ENCODE assay signal across 28 mouse cellular contexts in genomic region chr15:92788036-92788435, GRCm38 (mm10).
DNase-seq lines count a peak whose midpoint lies in the region; ATAC-seq lines count a peak whose summit lies in the region.
"Had no signal": no experiment of that assay in that cellular context is flagged by ENCODE, and none has a peak within 500 bp of the region (broad histone marks: within the 10 kb centered on the region; RNA-seq: fewer than 3 reads in every experiment).

No protein-coding gene starts in this region.

- no peaks in the 10 kb centered on the region for H3K36me3 ChIP-seq in hindbrain, embryonic 14.5 days (replicated peaks; ENCODE audit: control insufficient read depth, insufficient read depth)
- H3K36me3 ChIP-seq in hindbrain, embryonic 10.5 days = no peaks in the 10 kb centered on the region
- H3K36me3 ChIP-seq in midbrain, embryonic 15.5 days (replicated peaks) = no peaks in the 10 kb centered on the region
- no peaks in the 10 kb centered on the region for H3K36me3 ChIP-seq in midbrain, embryonic 11.5 days (ENCODE audit: control insufficient read depth, insufficient read depth, low read length)
- H3K36me3 ChIP-seq in embryonic facial prominence, embryonic 10.5 days (replicated peaks) = no peaks in the 10 kb centered on the region
- H3K36me3 ChIP-seq: embryonic facial prominence, embryonic 12.5 days; forebrain, embryonic 10.5 days; forebrain, embryonic 15.5 days; heart, embryonic 10.5 days; heart, embryonic 15.5 days; kidney, embryonic 15.5 days; limb, embryonic 12.5 days; liver, embryonic 15.5 days had no signal

- no peak overlapping the region for H3K4me2 ChIP-seq in hindbrain, embryonic 14.5 days (replicated peaks)
- H3K4me2 ChIP-seq in midbrain, embryonic 15.5 days = peak overlapping the region; percentile 10; the same call in 1 of the 2 replicates
- no peak overlapping the region for H3K4me2 ChIP-seq in midbrain, embryonic 11.5 days
- H3K4me2 ChIP-seq: embryonic facial prominence, embryonic 12.5 days; forebrain, embryonic 15.5 days; heart, embryonic 15.5 days; kidney, embryonic 15.5 days; limb, embryonic 12.5 days; liver, embryonic 15.5 days; lung, embryonic 14.5 days had no signal

- DNase-seq in hindbrain, embryonic 14.5 days (ENCODE audit: low spot score) = no peak
- no peak for DNase-seq in hindbrain, embryonic 10.5 days (ENCODE audit: low spot score)
- no peak for DNase-seq in midbrain, embryonic 11.5 days (ENCODE audit: low spot score, missing footprints)
- peak; percentile 41 for DNase-seq in adrenal gland, postnatal 25 days
- no peak for DNase-seq in kidney, adult 11 months
- no peak for DNase-seq in embryonic facial prominence, embryonic 10.5 days (ENCODE audit: low spot score)
- DNase-seq: cerebellum, adult 9-10 months; cerebellum, postnatal 36 days; gastrocnemius, postnatal 25 days; heart, adult 11 months; kidney, postnatal 25 days; lung, embryonic 14.5 days; lung, postnatal 14 days; right cerebral cortex, adult 18-20 months; spleen, adult 18-20 months had no signal

- no peak overlapping the region for H3K4me3 ChIP-seq in hindbrain, embryonic 14.5 days (replicated peaks; ENCODE audit: low read length)
- H3K4me3 ChIP-seq in hindbrain, embryonic 10.5 days = no peak overlapping the region
- no peak overlapping the region; the same call in 1 of the 2 replicates for H3K4me3 ChIP-seq in midbrain, embryonic 15.5 days
- no peak overlapping the region for H3K4me3 ChIP-seq in midbrain, embryonic 11.5 days (ENCODE audit: low read depth, low read length)
- H3K4me3 ChIP-seq in embryonic facial prominence, embryonic 10.5 days = no peak overlapping the region
- H3K4me3 ChIP-seq: embryonic facial prominence, embryonic 12.5 days; forebrain, embryonic 10.5 days; forebrain, embryonic 15.5 days; heart, embryonic 10.5 days; heart, embryonic 15.5 days; kidney, embryonic 15.5 days; left cerebral cortex, adult 2 months; limb, embryonic 12.5 days; liver, embryonic 15.5 days had no signal

- peak overlapping the region; percentile 57; the same call in 1 of the 2 replicates for H3K27ac ChIP-seq in hindbrain, embryonic 14.5 days
- no peak overlapping the region for H3K27ac ChIP-seq in hindbrain, embryonic 10.5 days
- H3K27ac ChIP-seq in midbrain, embryonic 15.5 days = 0 out of 2 replicates have a peak overlapping the region, but pooled peaks have one; percentile 4
- H3K27ac ChIP-seq in midbrain, embryonic 11.5 days (ENCODE audit: low read depth, low read length) = no peak overlapping the region
- H3K27ac ChIP-seq in embryonic facial prominence, embryonic 10.5 days (replicated peaks) = no peak overlapping the region
- H3K27ac ChIP-seq: embryonic facial prominence, embryonic 12.5 days; forebrain, embryonic 10.5 days; forebrain, embryonic 15.5 days; heart, embryonic 10.5 days; heart, embryonic 15.5 days; kidney, embryonic 15.5 days; left cerebral cortex, adult 2 months; limb, embryonic 12.5 days; liver, embryonic 15.5 days; stomach, postnatal 0 days had no signal

- peaks cover 9% of the 10 kb centered on the region for H3K4me1 ChIP-seq in hindbrain, embryonic 14.5 days (replicated peaks; ENCODE audit: control insufficient read depth, insufficient read depth, low read length)
- H3K4me1 ChIP-seq in hindbrain, embryonic 10.5 days (replicated peaks) = no peaks in the 10 kb centered on the region
- H3K4me1 ChIP-seq in midbrain, embryonic 15.5 days = peaks cover 17% of the 10 kb centered on the region
- no peaks in the 10 kb centered on the region for H3K4me1 ChIP-seq in midbrain, embryonic 11.5 days (ENCODE audit: control insufficient read depth, insufficient read depth, low read length)
- no peaks in the 10 kb centered on the region for H3K4me1 ChIP-seq in embryonic facial prominence, embryonic 10.5 days
- H3K4me1 ChIP-seq: embryonic facial prominence, embryonic 12.5 days; forebrain, embryonic 10.5 days; heart, embryonic 10.5 days; heart, embryonic 15.5 days; kidney, embryonic 15.5 days; limb, embryonic 12.5 days; liver, embryonic 15.5 days had no signal

- no peak overlapping the region for H3K9ac ChIP-seq in hindbrain, embryonic 14.5 days
- no peak overlapping the region for H3K9ac ChIP-seq in midbrain, embryonic 15.5 days
- H3K9ac ChIP-seq in midbrain, embryonic 11.5 days (ENCODE audit: low read length) = no peak overlapping the region
- H3K9ac ChIP-seq: embryonic facial prominence, embryonic 12.5 days; forebrain, embryonic 15.5 days; heart, embryonic 15.5 days; kidney, embryonic 15.5 days; limb, embryonic 12.5 days; liver, embryonic 15.5 days; lung, embryonic 14.5 days had no signal

- no peaks in the 10 kb centered on the region for H3K9me3 ChIP-seq in hindbrain, embryonic 14.5 days (ENCODE audit: control insufficient read depth, low read length)
- no peaks in the 10 kb centered on the region for H3K9me3 ChIP-seq in hindbrain, embryonic 10.5 days
- no peaks in the 10 kb centered on the region for H3K9me3 ChIP-seq in midbrain, embryonic 15.5 days
- H3K9me3 ChIP-seq in midbrain, embryonic 11.5 days (ENCODE audit: control insufficient read depth, low read length) = no peaks in the 10 kb centered on the region
- H3K9me3 ChIP-seq in embryonic facial prominence, embryonic 10.5 days = no peaks in the 10 kb centered on the region
- H3K9me3 ChIP-seq: embryonic facial prominence, embryonic 12.5 days; forebrain, embryonic 10.5 days; forebrain, embryonic 15.5 days; heart, embryonic 10.5 days; heart, embryonic 15.5 days; kidney, embryonic 15.5 days; limb, embryonic 12.5 days; liver, embryonic 15.5 days had no signal

- H3K27me3 ChIP-seq in hindbrain, embryonic 14.5 days (ENCODE audit: control insufficient read depth, insufficient read depth, low read length) = no peaks in the 10 kb centered on the region
- H3K27me3 ChIP-seq in hindbrain, embryonic 10.5 days (ENCODE audit: insufficient read depth, poor library complexity, severe bottlenecking) = no peaks in the 10 kb centered on the region
- H3K27me3 ChIP-seq in midbrain, embryonic 15.5 days (replicated peaks) = no peaks in the 10 kb centered on the region
- H3K27me3 ChIP-seq in midbrain, embryonic 11.5 days (ENCODE audit: control insufficient read depth, insufficient read depth, low read length) = no peaks in the 10 kb centered on the region
- no peaks in the 10 kb centered on the region for H3K27me3 ChIP-seq in embryonic facial prominence, embryonic 10.5 days (replicated peaks; ENCODE audit: low read depth, poor library complexity, severe bottlenecking)
- H3K27me3 ChIP-seq: embryonic facial prominence, embryonic 12.5 days; forebrain, embryonic 15.5 days; heart, embryonic 15.5 days; limb, embryonic 12.5 days; liver, embryonic 15.5 days had no signal

- 67% methylated on average over 14 of the region's 14 CpGs for WGBS in hindbrain, embryonic 14.5 days
- 86% methylated on average over 14 of the region's 14 CpGs for WGBS in hindbrain, embryonic 10.5 days
- 59% methylated on average over 14 of the region's 14 CpGs for WGBS in midbrain, embryonic 15.5 days
- 86% methylated on average over 14 of the region's 14 CpGs for WGBS in midbrain, embryonic 11.5 days
- WGBS in embryonic facial prominence, embryonic 10.5 days = 88% methylated on average over 14 of the region's 14 CpGs

- ATAC-seq in hindbrain, embryonic 14.5 days (ENCODE audit: low FRiP score) = no peak
- ATAC-seq in midbrain, embryonic 15.5 days (replicated peaks) = peak; percentile 48; the same call in 1 of the 2 replicates
- no peak for ATAC-seq in midbrain, embryonic 11.5 days (ENCODE audit: low FRiP score)
- ATAC-seq: forebrain, embryonic 15.5 days; intestine, postnatal 0 days; Patski had no signal

Comparison
In these comparisons a context has a peak if more than half of its experiments do, and no peak if none do; other contexts are left out.
1. H3K27ac ChIP-seq: peak in hindbrain, embryonic 14.5 days (single experiment) and midbrain, embryonic 15.5 days (single experiment); none in hindbrain, embryonic 10.5 days (single experiment), midbrain, embryonic 11.5 days (single experiment) and embryonic facial prominence, embryonic 10.5 days (single experiment).